Mouse (Mus musculus): Measurements from ENCODE around the gene Fhl2. TPM values are rescaled to one million over a fixed set of nuclear protein-coding genes. Genes with fewer than 3 reads are reported as not detected.

Gene Fhl2
- polyA plus RNA-seq, 1 experiment from 2014 or later, result 24.7 TPM

- no peak for ATAC-seq (replicated peaks)
- no peak overlapping the region for H3K27ac ChIP-seq
- H3K36me3 ChIP-seq (replicated peaks), result no peaks in the 10 kb centered on the region
- H3K9ac ChIP-seq, result no peak overlapping the region
- no peak overlapping the region for H3K4me2 ChIP-seq
- H3K9me3 ChIP-seq, result no peaks in the 10 kb centered on the region
- no peaks in the 10 kb centered on the region for H3K27me3 ChIP-seq (replicated peaks)
- no peak overlapping the region for H3K4me3 ChIP-seq
- 77% methylated on average over 4 of the region's 4 CpGs for WGBS
- H3K4me1 ChIP-seq, result no peaks in the 10 kb centered on the region
Observed at GRCm38 (mm10) chr1:43124726-43125125, 72.1 kb downstream of the Fhl2 start.

GRCm38 (mm10) chr1:43122616-43123015 is 74.2 kb downstream of the Fhl2 start:
- Histone ChIP-seq H3K36me3 (replicated peaks) (peaks cover 10% of the 10 kb centered on the region), H3K4me3 (no peak overlapping the region), H3K4me2 (no peak overlapping the region), H3K27me3 (replicated peaks) (no peaks in the 10 kb centered on the region), H3K9ac (no peak overlapping the region), H3K4me1 (no peaks in the 10 kb centered on the region), H3K9me3 (no peaks in the 10 kb centered on the region), H3K27ac (no peak overlapping the region)
- no peak for ATAC-seq (replicated peaks)
- WGBS, result 98% methylated on average over 2 of the region's 2 CpGs

- Histone ChIP-seq H3K36me3 (replicated peaks) (peaks cover 18% of the 10 kb centered on the region), H3K27me3 (replicated peaks) (no peaks in the 10 kb centered on the region), H3K27ac (no peak overlapping the region), H3K9ac (no peak overlapping the region), H3K4me1 (no peaks in the 10 kb centered on the region), H3K4me3 (no peak overlapping the region), H3K9me3 (no peaks in the 10 kb centered on the region), H3K4me2 (no peak overlapping the region)
- no peak for ATAC-seq (replicated peaks)
- WGBS, result 95% methylated on average over 5 of the region's 5 CpGs
Observed at GRCm38 (mm10) chr1:43120950-43121349, 75.8 kb downstream of the Fhl2 start.

GRCm38 (mm10) chr1:43117435-43117834 is 79.3 kb downstream of the Fhl2 start:
- H3K36me3 ChIP-seq (replicated peaks), result peaks cover 29% of the 10 kb centered on the region
- no peak for ATAC-seq (replicated peaks)
- H3K27ac ChIP-seq, result no peak overlapping the region
- H3K4me1 ChIP-seq, result no peaks in the 10 kb centered on the region
- H3K4me2 ChIP-seq, result no peak overlapping the region
- no peak overlapping the region for H3K9ac ChIP-seq
- no peak overlapping the region for H3K4me3 ChIP-seq
- 97% methylated on average over 8 of the region's 8 CpGs for WGBS
- no peaks in the 10 kb centered on the region for H3K9me3 ChIP-seq
- no peaks in the 10 kb centered on the region for H3K27me3 ChIP-seq (replicated peaks)

- peaks cover 32% of the 10 kb centered on the region for H3K36me3 ChIP-seq (replicated peaks)
- H3K27me3 ChIP-seq (replicated peaks), result no peaks in the 10 kb centered on the region
- no peak overlapping the region for H3K4me2 ChIP-seq
- peak; percentile 53; the same call in 1 of the 2 replicates for ATAC-seq (replicated peaks)
- no peak overlapping the region for H3K27ac ChIP-seq
- WGBS, result 88% methylated on average over 2 of the region's 2 CpGs
- H3K9me3 ChIP-seq, result no peaks in the 10 kb centered on the region
- H3K4me3 ChIP-seq, result no peak overlapping the region
- no peaks in the 10 kb centered on the region for H3K4me1 ChIP-seq
- H3K9ac ChIP-seq, result no peak overlapping the region
Observed at GRCm38 (mm10) chr1:43112882-43113281, 83.9 kb downstream of the Fhl2 start.

- Histone ChIP-seq H3K4me3 (no peak overlapping the region), H3K36me3 (replicated peaks) (peaks cover 27% of the 10 kb centered on the region), H3K9me3 (no peaks in the 10 kb centered on the region), H3K27me3 (replicated peaks) (no peaks in the 10 kb centered on the region), H3K9ac (no peak overlapping the region), H3K4me1 (no peaks in the 10 kb centered on the region), H3K27ac (no peak overlapping the region), H3K4me2 (no peak overlapping the region)
- 49% methylated on average over 4 of the region's 4 CpGs for WGBS
- no peak for ATAC-seq (replicated peaks)
Observed at GRCm38 (mm10) chr1:43110556-43110955, 86.2 kb downstream of the Fhl2 start.

GRCm38 (mm10) chr1:43108729-43109128 is 88.1 kb downstream of the Fhl2 start:
- Histone ChIP-seq H3K9ac (no peak overlapping the region), H3K27me3 (replicated peaks) (no peaks in the 10 kb centered on the region), H3K4me1 (no peaks in the 10 kb centered on the region), H3K4me3 (no peak overlapping the region), H3K27ac (no peak overlapping the region), H3K4me2 (no peak overlapping the region), H3K9me3 (no peaks in the 10 kb centered on the region), H3K36me3 (replicated peaks) (peaks cover 23% of the 10 kb centered on the region)
- WGBS, result 89% methylated on average over 2 of the region's 2 CpGs
- no peak for ATAC-seq (replicated peaks)

GRCm38 (mm10) chr1:43098031-43098984 is 98.5 kb downstream of the Fhl2 start, which contains the start of the genes Tgfbrap1 and AI597479:
TSS of gene Tgfbrap1 (minus strand) at chr1:43098637.
TSS of gene AI597479 (plus strand) at chr1:43098710.
- Histone ChIP-seq H3K4me2 (peak within 1 kb of the TSS; percentile 84), H3K9ac (peak within 1 kb of the TSS; percentile 87), H3K27ac (peak within 1 kb of the TSS; percentile 99), H3K27me3 (replicated peaks) (no peaks in the 10 kb centered on the region), H3K9me3 (no peaks in the 10 kb centered on the region), H3K4me3 (peak within 1 kb of the TSS; percentile 72), H3K36me3 (replicated peaks) (peaks cover 8% of the 10 kb centered on the region; the same call in 1 of the 2 replicates), H3K4me1 (peaks cover 27% of the 10 kb centered on the region)
- WGBS, result under 1% methylated on average over 57 of the region's 57 CpGs
- peak; percentile 97 for ATAC-seq (replicated peaks)

GRCm38 (mm10) chr1:43094206-43094605 is 102.6 kb downstream of the Fhl2 start:
- 75% methylated on average over 2 of the region's 2 CpGs for WGBS
- Histone ChIP-seq H3K36me3 (replicated peaks) (no peaks in the 10 kb centered on the region), H3K27ac (no peak overlapping the region), H3K9me3 (no peaks in the 10 kb centered on the region), H3K4me3 (no peak overlapping the region), H3K4me1 (peaks cover 45% of the 10 kb centered on the region), H3K4me2 (no peak overlapping the region), H3K9ac (no peak overlapping the region), H3K27me3 (replicated peaks) (no peaks in the 10 kb centered on the region)
- ATAC-seq (replicated peaks), result no peak

- under 1% methylated on average over 100 of the region's 102 CpGs for WGBS
- Histone ChIP-seq H3K9me3 (no peaks in the 10 kb centered on the region), H3K27ac (peak overlapping the region; percentile 85), H3K4me1 (peaks cover 42% of the 10 kb centered on the region), H3K36me3 (replicated peaks) (no peaks in the 10 kb centered on the region), H3K27me3 (replicated peaks) (no peaks in the 10 kb centered on the region), H3K4me2 (peak overlapping the region; percentile 78), H3K4me3 (peak overlapping the region; percentile 73), H3K9ac (peak overlapping the region; percentile 87)
- peak; percentile 87 for ATAC-seq (replicated peaks)
Observed at GRCm38 (mm10) chr1:43092056-43093015, 104.4 kb downstream of the Fhl2 start.

GRCm38 (mm10) chr1:43091306-43092055 is 105.3 kb downstream of the Fhl2 start:
- 46% methylated on average over 13 of the region's 13 CpGs for WGBS

More at GRCm38 (mm10) chr1:43091306-43092055, 105.3 kb downstream of the Fhl2 start:
- Histone ChIP-seq H3K27me3 (replicated peaks) (no peaks in the 10 kb centered on the region), H3K27ac (peak overlapping the region; percentile 85), H3K4me3 (peak overlapping the region; percentile 73), H3K4me1 (peaks cover 36% of the 10 kb centered on the region), H3K9ac (peak overlapping the region; percentile 87), H3K4me2 (peak overlapping the region; percentile 78), H3K36me3 (replicated peaks) (no peaks in the 10 kb centered on the region), H3K9me3 (no peaks in the 10 kb centered on the region)
- peak; percentile 24; the same call in 1 of the 2 replicates for ATAC-seq (replicated peaks)
